Mouse (Mus musculus): ENCODE measurements around the gene Chaf1a. TPM values are rescaled to one million over a fixed set of nuclear protein-coding genes. Genes with fewer than 3 reads are reported as not detected.

The Chaf1a gene
- polyA plus RNA-seq, 1 experiment: 33.6 TPM

GRCm38 (mm10) chr17:56010255-56010654 is 30.0 kb upstream of the Chaf1a start:
- no peaks in the 10 kb centered on the region for H3K9me3 ChIP-seq (replicated peaks; ENCODE audit: control insufficient read depth, insufficient read depth, low read length, poor library complexity, severe bottlenecking)
- TF ChIP-seq EP300 (IDR thresholded peaks at IDR 0.05; ENCODE audit: insufficient read depth, low read depth, low read length): no peak
- TF ChIP-seq POLR2A (IDR thresholded peaks at IDR 0.05; ENCODE audit: insufficient read depth, low read length): no peak
- no peak for TF ChIP-seq CTCF (IDR thresholded peaks at IDR 0.05; ENCODE audit: low read depth, low read length)
- H3K36me3 ChIP-seq (ENCODE audit: control insufficient read depth, insufficient read depth, low read length, poor library complexity, severe bottlenecking): peaks cover 18% of the 10 kb centered on the region
- H3K9ac ChIP-seq (ENCODE audit: low read depth, poor library complexity, severe bottlenecking): peak overlapping the region; percentile 38
- H3K27ac ChIP-seq (ENCODE audit: insufficient read depth, low read length): no peak overlapping the region
- peak overlapping the region; percentile 94 for H3K4me3 ChIP-seq (ENCODE audit: low read depth, low read length)
- H3K4me1 ChIP-seq (ENCODE audit: control insufficient read depth, insufficient read depth, low read length): peaks cover 6% of the 10 kb centered on the region
- H3K27me3 ChIP-seq (ENCODE audit: control insufficient read depth, insufficient read depth, low read length, poor library complexity, severe bottlenecking): no peaks in the 10 kb centered on the region

DNA sequence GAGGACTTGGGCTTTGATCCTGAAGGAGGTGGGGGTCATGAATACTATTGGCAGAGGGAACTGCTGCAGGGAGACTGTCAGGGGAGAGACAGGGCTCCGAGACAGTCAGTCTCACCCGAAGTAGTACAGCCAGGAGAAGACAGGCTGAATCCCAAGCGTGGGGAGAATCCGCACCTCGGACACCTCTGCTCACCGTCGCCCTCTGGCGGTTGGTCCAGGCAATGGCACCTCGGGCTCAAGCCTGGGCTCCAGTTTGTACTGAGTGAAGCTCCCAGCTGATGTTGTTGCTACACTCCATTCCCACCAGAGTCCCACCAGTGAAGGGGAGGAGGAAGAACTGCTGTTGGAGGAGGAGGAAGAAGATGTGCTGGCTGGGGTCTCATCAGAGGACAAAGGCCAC is 29.6 kb upstream of the Chaf1a start:
- H3K4me1 ChIP-seq (ENCODE audit: control insufficient read depth, insufficient read depth, low read length): peaks cover 6% of the 10 kb centered on the region
- peak overlapping the region; percentile 38; the same call in 1 of the 2 replicates for H3K9ac ChIP-seq (ENCODE audit: low read depth, poor library complexity, severe bottlenecking)
- H3K27ac ChIP-seq (ENCODE audit: insufficient read depth, low read length): no peak overlapping the region
- no peak for TF ChIP-seq POLR2A (IDR thresholded peaks at IDR 0.05; ENCODE audit: insufficient read depth, low read length)
- TF ChIP-seq CTCF (IDR thresholded peaks at IDR 0.05; ENCODE audit: low read depth, low read length): peak; percentile 95
- H3K9me3 ChIP-seq (replicated peaks; ENCODE audit: control insufficient read depth, insufficient read depth, low read length, poor library complexity, severe bottlenecking): no peaks in the 10 kb centered on the region
- peaks cover 22% of the 10 kb centered on the region for H3K36me3 ChIP-seq (ENCODE audit: control insufficient read depth, insufficient read depth, low read length, poor library complexity, severe bottlenecking)
- peak overlapping the region; percentile 94 for H3K4me3 ChIP-seq (ENCODE audit: low read depth, low read length)
- no peaks in the 10 kb centered on the region for H3K27me3 ChIP-seq (ENCODE audit: control insufficient read depth, insufficient read depth, low read length, poor library complexity, severe bottlenecking)

DNA sequence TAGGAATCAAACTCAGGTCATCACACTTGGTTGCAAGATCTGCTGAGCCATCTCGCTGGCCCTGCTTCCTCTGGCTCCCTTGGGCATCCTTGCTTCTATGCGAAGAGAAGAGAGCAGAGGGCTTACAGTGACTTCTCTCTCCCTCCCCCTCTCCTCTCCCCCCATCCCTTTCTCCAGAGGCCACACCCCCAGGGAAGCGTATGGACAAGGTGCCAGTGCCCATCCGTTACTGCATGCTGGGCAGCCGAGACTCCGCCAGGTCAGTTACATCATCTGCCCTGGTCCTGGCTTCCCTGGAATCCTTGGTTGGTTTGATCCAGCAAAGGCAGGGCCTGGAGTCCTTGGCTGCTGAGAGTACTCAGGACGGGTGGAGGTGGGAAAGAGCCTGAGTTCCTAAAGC is 28.8 kb upstream of the Chaf1a start:
- TF ChIP-seq EP300 (IDR thresholded peaks at IDR 0.05; ENCODE audit: insufficient read depth, low read depth, low read length): no peak
- no peak for TF ChIP-seq CTCF (IDR thresholded peaks at IDR 0.05; ENCODE audit: low read depth, low read length)
- TF ChIP-seq POLR2A (IDR thresholded peaks at IDR 0.05; ENCODE audit: insufficient read depth, low read length): no peak
- Histone ChIP-seq H3K27ac (ENCODE audit: insufficient read depth, low read length) (no peak overlapping the region), H3K9ac (ENCODE audit: low read depth, poor library complexity, severe bottlenecking) (no peak overlapping the region), H3K36me3 (ENCODE audit: control insufficient read depth, insufficient read depth, low read length, poor library complexity, severe bottlenecking) (peaks cover 29% of the 10 kb centered on the region), H3K9me3 (replicated peaks; ENCODE audit: control insufficient read depth, insufficient read depth, low read length, poor library complexity, severe bottlenecking) (no peaks in the 10 kb centered on the region), H3K4me1 (ENCODE audit: control insufficient read depth, insufficient read depth, low read length) (peaks cover 6% of the 10 kb centered on the region), H3K27me3 (ENCODE audit: control insufficient read depth, insufficient read depth, low read length, poor library complexity, severe bottlenecking) (no peaks in the 10 kb centered on the region), H3K4me3 (ENCODE audit: low read depth, low read length) (no peak overlapping the region)

- no peaks in the 10 kb centered on the region for H3K27me3 ChIP-seq (ENCODE audit: control insufficient read depth, insufficient read depth, low read length, poor library complexity, severe bottlenecking)
- H3K36me3 ChIP-seq (ENCODE audit: control insufficient read depth, insufficient read depth, low read length, poor library complexity, severe bottlenecking): peaks cover 39% of the 10 kb centered on the region
- H3K4me1 ChIP-seq (ENCODE audit: control insufficient read depth, insufficient read depth, low read length): peaks cover 1% of the 10 kb centered on the region
- no peak overlapping the region for H3K9ac ChIP-seq (ENCODE audit: low read depth, poor library complexity, severe bottlenecking)
- H3K27ac ChIP-seq (ENCODE audit: insufficient read depth, low read length): no peak overlapping the region
- H3K4me3 ChIP-seq (ENCODE audit: low read depth, low read length): no peak overlapping the region
- H3K9me3 ChIP-seq (replicated peaks; ENCODE audit: control insufficient read depth, insufficient read depth, low read length, poor library complexity, severe bottlenecking): no peaks in the 10 kb centered on the region
- TF ChIP-seq POLR2A (IDR thresholded peaks at IDR 0.05; ENCODE audit: insufficient read depth, low read length): no peak
- TF ChIP-seq CTCF (IDR thresholded peaks at IDR 0.05; ENCODE audit: low read depth, low read length): no peak
- TF ChIP-seq EP300 (IDR thresholded peaks at IDR 0.05; ENCODE audit: insufficient read depth, low read depth, low read length): no peak
Observed at GRCm38 (mm10) chr17:56015293-56015692, 24.9 kb upstream of the Chaf1a start.

GRCm38 (mm10) chr17:56016382-56016781 is 23.9 kb upstream of the Chaf1a start:
- Histone ChIP-seq H3K9me3 (replicated peaks; ENCODE audit: control insufficient read depth, insufficient read depth, low read length, poor library complexity, severe bottlenecking) (no peaks in the 10 kb centered on the region), H3K27ac (ENCODE audit: insufficient read depth, low read length) (no peak overlapping the region), H3K4me3 (ENCODE audit: low read depth, low read length) (no peak overlapping the region), H3K36me3 (ENCODE audit: control insufficient read depth, insufficient read depth, low read length, poor library complexity, severe bottlenecking) (peaks cover 37% of the 10 kb centered on the region), H3K9ac (ENCODE audit: low read depth, poor library complexity, severe bottlenecking) (no peak overlapping the region), H3K4me1 (ENCODE audit: control insufficient read depth, insufficient read depth, low read length) (no peaks in the 10 kb centered on the region), H3K27me3 (ENCODE audit: control insufficient read depth, insufficient read depth, low read length, poor library complexity, severe bottlenecking) (no peaks in the 10 kb centered on the region)
- TF ChIP-seq CTCF (IDR thresholded peaks at IDR 0.05; ENCODE audit: low read depth, low read length) (no peak), POLR2A (IDR thresholded peaks at IDR 0.05; ENCODE audit: insufficient read depth, low read length) (no peak), EP300 (IDR thresholded peaks at IDR 0.05; ENCODE audit: insufficient read depth, low read depth, low read length) (no peak)

DNA sequence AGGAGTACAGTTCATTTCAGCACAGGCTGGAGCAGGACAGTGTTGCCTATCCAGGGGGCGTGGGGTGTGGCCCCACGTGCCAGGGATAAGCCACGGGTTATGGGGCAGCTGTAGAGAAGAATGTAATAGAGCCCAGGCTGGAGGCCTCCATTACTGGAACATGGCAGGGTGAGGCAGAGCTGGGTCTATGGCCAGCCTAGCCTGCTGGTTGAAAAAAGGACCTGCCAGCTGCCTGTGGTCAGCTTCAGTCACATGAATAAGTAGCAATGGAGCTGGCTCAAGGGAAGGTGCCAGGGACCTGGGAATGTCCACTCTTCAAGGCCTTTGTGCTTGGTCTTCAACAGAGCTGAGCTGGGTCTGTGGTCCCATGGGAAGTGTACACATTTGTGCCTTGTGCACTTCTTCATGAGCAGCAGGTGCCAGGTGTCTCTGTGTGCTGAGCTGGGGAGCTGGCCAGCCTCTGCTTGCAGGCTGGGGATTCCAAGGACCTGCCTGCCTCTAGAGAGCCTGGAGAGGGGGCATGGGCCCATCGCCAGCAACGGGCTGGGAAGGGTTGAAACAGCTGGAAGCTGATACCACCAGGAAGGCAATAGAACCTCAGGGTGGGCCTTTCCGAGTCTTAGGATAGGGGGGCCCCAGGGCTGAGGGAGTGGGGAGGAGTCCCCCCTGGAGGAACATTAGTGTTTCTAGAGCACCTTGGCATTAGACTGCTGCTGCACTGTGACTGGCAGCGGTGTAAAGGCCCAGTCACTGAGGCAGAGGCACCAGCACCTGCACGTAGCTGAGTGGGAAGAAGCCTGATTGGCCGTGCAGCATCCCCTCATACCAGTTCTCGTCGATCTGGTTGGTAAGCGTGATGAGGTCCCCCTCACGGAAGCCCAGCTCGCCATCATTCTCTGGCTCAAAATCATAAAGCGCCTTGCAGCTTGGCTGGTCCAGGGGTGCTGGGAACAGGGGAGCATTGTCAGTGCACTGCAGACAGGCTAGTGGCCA is 23.1 kb upstream of the Chaf1a start:
- Histone ChIP-seq H3K4me3 (ENCODE audit: low read depth, low read length) (no peak overlapping the region), H3K27me3 (ENCODE audit: control insufficient read depth, insufficient read depth, low read length, poor library complexity, severe bottlenecking) (no peaks in the 10 kb centered on the region), H3K9ac (ENCODE audit: low read depth, poor library complexity, severe bottlenecking) (no peak overlapping the region), H3K9me3 (replicated peaks; ENCODE audit: control insufficient read depth, insufficient read depth, low read length, poor library complexity, severe bottlenecking) (no peaks in the 10 kb centered on the region), H3K36me3 (ENCODE audit: control insufficient read depth, insufficient read depth, low read length, poor library complexity, severe bottlenecking) (peaks cover 31% of the 10 kb centered on the region), H3K4me1 (ENCODE audit: control insufficient read depth, insufficient read depth, low read length) (no peaks in the 10 kb centered on the region), H3K27ac (ENCODE audit: insufficient read depth, low read length) (no peak overlapping the region)
- TF ChIP-seq CTCF (IDR thresholded peaks at IDR 0.05; ENCODE audit: low read depth, low read length) (no peak), EP300 (IDR thresholded peaks at IDR 0.05; ENCODE audit: insufficient read depth, low read depth, low read length) (no peak), POLR2A (IDR thresholded peaks at IDR 0.05; ENCODE audit: insufficient read depth, low read length) (no peak)
